Mouse (Mus musculus) ovary, postnatal 10 days (tissue): Measurements from ENCODE around the gene Cog7.

ENCODE experiments used
- DNase-seq: peaks from one replicate; pipeline ENCODE4 v3.0.0; 2022; ENCODE audit warnings: low spot score

Cog7 gene

GRCm38 (mm10) chr7:121981307-121981871, at the start of gene Cog7:
TSS of gene Cog7 (minus strand) at chr7:121981711.
- peak; percentile 89 for DNase-seq

GRCm38 (mm10) chr7:122022131-122022530, 40.6 kb upstream of the Cog7 start:
- DNase-seq = no peak

- DNase-seq = peak; percentile 60
These were observed 39.3 kb upstream of the Cog7 start, which contains the start of gene Gga2 for GRCm38 (mm10) chr7:122020667-122021354. TSS of gene Gga2 (minus strand) at chr7:122021222.

- DNase-seq = no peak
These were observed 38.8 kb upstream of the Cog7 start for GRCm38 (mm10) chr7:122020273-122020666.

- no peak for DNase-seq
These were observed 37.5 kb upstream of the Cog7 start for GRCm38 (mm10) chr7:122018978-122019377.

GRCm38 (mm10) chr7:122018247-122018646, 36.7 kb upstream of the Cog7 start:
- DNase-seq = no peak

GRCm38 (mm10) chr7:122015734-122016133, 34.2 kb upstream of the Cog7 start:
- DNase-seq = no peak

GRCm38 (mm10) chr7:122015105-122015504, 33.6 kb upstream of the Cog7 start:
- DNase-seq = no peak

GRCm38 (mm10) chr7:122012949-122013348, 31.4 kb upstream of the Cog7 start:
- DNase-seq = no peak

- no peak for DNase-seq
These were observed 30.9 kb upstream of the Cog7 start for GRCm38 (mm10) chr7:122012370-122012769.

- no peak for DNase-seq
These were observed 18.9 kb upstream of the Cog7 start for GRCm38 (mm10) chr7:122000396-122000795.

GRCm38 (mm10) chr7:121995961-121996360, 14.4 kb upstream of the Cog7 start:
- DNase-seq = no peak

- no peak for DNase-seq
These were observed 6.5 kb downstream of the Cog7 start for GRCm38 (mm10) chr7:121975031-121975430.

GRCm38 (mm10) chr7:121971698-121972097, 9.8 kb downstream of the Cog7 start:
- no peak for DNase-seq

- no peak for DNase-seq
These were observed 11.3 kb downstream of the Cog7 start for GRCm38 (mm10) chr7:121970250-121970649.

GRCm38 (mm10) chr7:121968816-121969215, 12.7 kb downstream of the Cog7 start:
- no peak for DNase-seq

- no peak for DNase-seq
These were observed 13.3 kb downstream of the Cog7 start for GRCm38 (mm10) chr7:121968242-121968641.

GRCm38 (mm10) chr7:121966169-121966568, 15.3 kb downstream of the Cog7 start:
- DNase-seq = no peak

GRCm38 (mm10) chr7:121963883-121964398, 17.6 kb downstream of the Cog7 start:
- no peak for DNase-seq

GRCm38 (mm10) chr7:121962571-121962959, 18.9 kb downstream of the Cog7 start:
- no peak for DNase-seq

- DNase-seq = no peak
These were observed 19.5 kb downstream of the Cog7 start for GRCm38 (mm10) chr7:121961913-121962570.

GRCm38 (mm10) chr7:121955802-121956201, 25.7 kb downstream of the Cog7 start:
- DNase-seq = no peak
